Mouse (Mus musculus) mouse embryonic stem cell (cell line): ENCODE measurements around the gene Smug1.

ENCODE experiments used
- in situ Hi-C, 2 experiments: fragments of 300-500 bp; cut with MboI; formaldehyde crosslinking; loops; 1 replicate in 1 of 2; 3 replicates in 1 of 2; pipeline ENCODE4 v1.14.3; 2019 to 2020; ENCODE audit warnings: low sequenced_read_pairs in 2 of 2, low pct_unique_long_range_greater_than_20kb in 1 of 2, mixed read lengths in 1 of 2; ENCODE audit not compliant: unreplicated experiment in 1 of 2

Gene Smug1

DNA sequence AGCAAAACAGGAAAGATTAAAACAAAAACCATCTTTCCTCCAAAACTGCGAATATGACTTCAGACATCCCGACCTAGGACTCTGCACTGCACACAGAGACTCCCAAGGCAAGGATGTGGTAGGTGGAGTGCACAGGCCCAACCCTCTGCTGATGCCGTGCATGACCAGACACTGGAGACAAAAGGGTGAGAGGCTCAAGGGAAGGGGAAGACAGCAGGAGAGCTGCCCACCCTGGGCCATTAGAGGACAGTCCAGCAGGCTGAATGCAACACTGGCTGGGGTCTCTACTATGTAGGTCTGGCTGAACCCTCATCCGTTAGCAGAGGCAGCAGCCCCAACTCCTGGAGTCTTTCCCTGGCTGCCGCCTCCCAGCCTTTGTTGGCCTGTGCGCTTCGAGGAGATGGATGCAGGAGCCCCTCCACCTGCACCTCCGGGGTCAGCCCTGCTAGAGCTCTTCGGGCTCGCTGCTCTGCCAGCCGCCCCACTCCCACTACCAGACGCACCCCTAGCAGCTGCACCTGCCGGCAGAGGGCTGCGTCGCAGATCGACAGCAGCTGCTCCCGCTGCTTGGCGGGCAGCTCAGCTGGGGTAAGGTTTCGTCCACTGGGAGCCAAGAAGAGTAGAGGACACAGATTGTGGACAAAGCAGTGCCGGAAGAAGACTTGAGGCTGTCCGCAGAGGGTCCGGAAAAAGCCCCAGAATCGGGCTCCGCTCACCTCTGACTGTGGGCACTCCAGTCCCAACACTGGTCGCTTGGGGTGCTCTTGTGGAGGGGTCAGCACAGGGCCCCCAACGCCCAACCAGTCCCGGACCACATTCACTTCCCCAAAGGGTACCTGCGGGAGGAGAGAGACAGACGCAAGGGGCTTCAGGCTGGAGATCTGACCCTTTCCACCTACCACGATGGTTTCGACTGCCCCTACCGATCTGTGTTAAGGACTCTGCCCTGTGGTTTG lies 11.2 kb downstream of the Smug1 start:
- in situ Hi-C loops = no loop called here

GRCm38 (mm10) chr15:103152890-103153610 lies 13.8 kb downstream of the Smug1 start:
- in situ Hi-C loops = no loop called here

- in situ Hi-C loops = no loop called here
Measured at GRCm38 (mm10) chr15:103152371-103152770, 14.5 kb downstream of the Smug1 start.

DNA sequence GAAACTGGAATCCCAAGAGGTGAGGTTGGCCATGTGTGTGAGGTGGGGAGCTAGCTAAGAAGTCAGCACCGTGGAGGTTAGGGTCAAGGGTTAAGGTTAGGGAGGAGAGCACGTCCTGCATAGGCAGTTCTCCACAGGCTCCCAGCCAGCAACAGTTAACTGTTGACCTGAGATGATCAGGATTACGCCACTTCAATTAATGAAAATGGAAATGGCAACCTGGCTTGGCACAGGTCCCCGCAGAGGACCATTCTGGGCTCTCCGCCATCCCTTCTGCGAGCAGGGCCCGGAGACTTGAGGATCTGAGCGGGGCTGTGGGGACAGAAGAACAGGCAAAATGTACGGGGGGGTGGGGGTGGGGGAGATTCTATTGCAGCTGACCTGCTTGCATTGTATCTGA lies 19.1 kb downstream of the Smug1 start:
- in situ Hi-C loops = no loop called here

GRCm38 (mm10) chr15:103147422-103147690 lies 19.5 kb downstream of the Smug1 start:
- in situ Hi-C loops = no loop called here

DNA sequence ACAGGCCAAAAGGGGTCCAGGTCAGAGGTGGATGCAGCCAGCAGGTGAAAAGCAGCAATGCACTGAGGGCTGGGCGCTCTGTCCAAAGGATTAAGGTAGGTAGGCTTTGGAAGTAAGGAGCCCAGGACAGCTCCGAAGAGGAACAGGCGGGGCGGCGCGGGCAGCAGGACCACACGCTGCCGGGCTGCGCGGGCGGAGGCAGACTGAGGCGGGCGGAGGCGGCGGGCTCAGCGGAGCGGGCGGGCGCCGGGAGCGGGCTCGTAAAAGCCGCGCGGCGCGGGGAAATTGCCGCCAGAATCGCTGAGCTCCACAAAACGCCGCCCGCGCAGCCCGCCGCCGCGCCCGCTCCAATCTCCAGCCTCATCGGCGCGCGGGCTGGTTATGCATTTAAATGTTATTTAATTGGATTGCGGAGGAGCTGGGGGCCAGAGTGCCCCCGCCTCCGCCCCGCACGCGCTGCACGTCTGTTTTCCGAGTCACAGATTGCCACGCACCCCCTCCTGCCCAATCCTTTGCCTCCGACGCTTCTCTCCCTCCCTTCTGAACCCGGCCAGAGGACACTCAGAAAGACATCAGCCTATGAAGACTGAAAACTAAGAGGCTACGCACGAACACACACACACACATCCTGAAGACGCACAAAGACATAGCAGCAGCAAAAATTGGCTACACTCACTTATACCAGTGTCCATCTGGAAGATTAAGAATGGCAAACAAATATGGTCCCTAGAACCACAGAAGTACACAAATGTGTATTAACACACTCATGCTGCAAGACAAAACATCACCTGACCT lies 20.1 kb downstream of the Smug1 start:
- in situ Hi-C loops = no loop called here

GRCm38 (mm10) chr15:103145635-103146299 lies 21.1 kb downstream of the Smug1 start:
- in situ Hi-C loops = no loop called here

GRCm38 (mm10) chr15:103144176-103144575 lies 22.7 kb downstream of the Smug1 start:
- in situ Hi-C loops = no loop called here

- in situ Hi-C loops = loop anchor here in 1 of 2 experiments (10.0 kb wide), 1 partner anchor 121 kb away; the partner anchor contains the start of gene Hoxc4
Measured at GRCm38 (mm10) chr15:103135431-103135947, 31.4 kb downstream of the Smug1 start.

GRCm38 (mm10) chr15:103134277-103135086 lies 32.4 kb downstream of the Smug1 start:
- in situ Hi-C loops = loop anchor here in 1 of 2 experiments (10.0 kb wide), 1 partner anchor 120 kb away; the partner anchor contains the start of gene Hoxc4

DNA sequence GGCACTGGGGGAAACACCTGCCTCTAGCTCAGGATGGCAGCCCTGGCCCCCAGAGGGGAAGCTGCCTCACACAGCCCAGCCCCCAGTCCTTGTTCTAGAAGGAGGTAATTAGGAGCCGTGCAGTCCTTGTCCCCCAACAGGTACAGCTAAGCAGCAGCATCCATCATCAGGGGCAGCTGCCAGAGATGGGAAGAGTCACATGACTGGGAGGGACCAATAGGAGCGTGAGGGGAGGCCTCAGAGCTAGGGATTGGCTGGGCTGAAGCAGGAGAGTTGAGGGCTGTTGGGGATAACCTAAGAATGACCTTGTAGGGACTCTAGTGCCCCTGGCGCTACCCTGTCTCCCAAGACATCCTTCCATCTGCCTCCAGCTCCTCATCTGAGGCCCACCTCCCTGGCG lies 33.1 kb downstream of the Smug1 start:
- in situ Hi-C loops = loop anchor here in 1 of 2 experiments (10.0 kb wide), 1 partner anchor 119 kb away; the partner anchor contains the start of gene Hoxc4

- in situ Hi-C loops = loop anchor here in 1 of 2 experiments (10.0 kb wide), 1 partner anchor 116 kb away; the partner anchor contains the start of gene Hoxc4
Measured at GRCm38 (mm10) chr15:103130729-103131128, 36.2 kb downstream of the Smug1 start.

GRCm38 (mm10) chr15:103129289-103129688 lies 37.6 kb downstream of the Smug1 start:
- in situ Hi-C loops = no loop called here

GRCm38 (mm10) chr15:103128056-103128833 lies 38.6 kb downstream of the Smug1 start:
- in situ Hi-C loops = no loop called here

DNA sequence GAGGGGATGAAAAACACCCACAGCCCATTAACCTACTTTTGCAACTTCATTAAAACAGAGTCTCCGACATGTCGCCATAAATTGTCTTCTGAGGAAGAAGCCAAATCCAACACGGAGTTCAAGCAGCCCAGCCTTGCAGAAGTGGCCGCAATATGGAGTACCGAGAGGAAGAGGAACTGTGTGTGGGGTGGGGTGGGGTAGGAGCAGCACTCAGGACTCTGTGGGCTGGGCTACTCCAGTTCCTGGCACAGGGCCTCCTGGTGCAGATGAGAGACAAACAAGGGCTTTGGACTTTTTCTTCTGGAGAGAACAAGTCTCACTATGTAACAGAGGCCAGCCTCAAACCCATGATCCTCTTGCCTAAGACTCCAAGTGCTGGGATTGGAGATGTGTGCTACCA lies 40.9 kb downstream of the Smug1 start:
- in situ Hi-C loops = no loop called here

DNA sequence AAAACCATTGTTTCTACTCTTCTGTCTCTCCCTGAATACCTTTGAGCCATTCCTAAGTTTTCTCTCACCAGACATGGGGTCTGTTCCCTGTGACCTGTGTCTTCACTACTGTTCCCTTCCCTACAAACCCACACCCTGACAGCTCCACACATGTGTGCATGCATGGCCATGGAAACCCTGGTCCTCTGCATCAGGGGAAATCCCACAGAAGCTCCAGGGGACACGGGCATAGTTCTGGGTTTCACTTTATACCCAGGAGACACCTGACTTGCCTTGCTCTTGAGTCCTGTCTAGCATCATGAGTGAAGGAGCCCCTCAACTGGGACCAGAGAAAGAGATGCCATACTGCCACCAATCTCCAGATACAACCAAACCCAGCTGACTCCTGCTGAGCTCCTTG lies 42.6 kb downstream of the Smug1 start:
- in situ Hi-C loops = no loop called here

DNA sequence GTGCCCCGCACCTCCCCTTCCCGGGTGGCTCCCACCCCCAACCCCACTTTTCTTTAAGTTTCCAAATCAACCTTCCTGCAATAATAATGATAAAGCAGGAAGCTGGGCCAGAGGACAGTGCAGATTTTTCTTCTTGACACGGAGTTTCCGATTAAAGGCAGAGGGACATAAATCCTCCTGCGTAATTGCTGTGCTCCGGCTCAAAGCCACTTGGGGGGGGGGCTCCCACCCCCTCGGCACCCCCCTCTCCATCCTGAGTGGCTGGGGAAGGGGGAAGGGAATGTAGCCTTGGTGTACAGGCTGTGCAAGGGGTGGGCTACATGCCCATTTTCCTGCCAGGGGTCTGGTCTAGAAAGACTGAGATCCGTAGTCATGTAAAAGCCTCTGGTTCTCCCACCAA lies 43.5 kb downstream of the Smug1 start:
- in situ Hi-C loops = no loop called here
